Mouse (Mus musculus): ENCODE measurements at regions not wholly inside any gene's neighbourhood (a gene's known extent, or its start where the extent isn't known, plus 50 kb on each side); places are given as distances from the start of the nearest gene placed in this dataset.

DNA sequence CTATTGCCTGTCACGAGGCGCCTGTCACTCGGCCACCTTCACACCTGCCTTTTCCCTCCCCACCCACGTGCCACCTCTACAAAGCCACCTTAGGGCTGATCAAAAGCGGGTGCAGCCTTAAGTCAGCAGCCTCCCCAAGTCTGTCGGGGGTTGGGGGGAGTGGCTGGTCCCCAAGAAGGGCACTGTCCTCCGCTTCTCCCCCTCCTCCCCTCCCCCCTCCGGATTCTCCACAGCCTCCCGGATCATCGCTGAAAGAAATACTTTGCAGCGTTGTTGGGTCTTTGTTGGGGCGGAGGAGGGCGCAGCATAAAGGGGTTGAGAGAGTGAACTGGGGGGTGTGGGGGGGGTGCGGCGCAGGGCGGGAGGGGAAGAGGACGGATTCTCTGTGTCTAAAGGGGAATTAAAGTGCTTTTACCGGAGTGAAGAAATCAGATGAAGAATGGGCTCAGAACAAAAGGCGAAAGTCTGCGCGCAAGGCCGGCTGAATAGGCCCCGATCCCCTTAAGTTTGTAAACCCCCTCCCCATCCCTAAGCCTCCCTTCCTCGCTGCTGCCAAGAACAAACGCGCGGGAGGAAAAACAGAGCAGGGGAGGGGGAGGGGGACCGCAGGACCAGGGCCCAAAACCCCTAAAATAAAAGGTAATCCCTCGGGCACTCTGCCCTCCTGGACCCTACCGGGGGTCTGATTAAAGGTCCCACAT is 109.3 kb upstream of the Lhx5 start:
- Histone ChIP-seq H3K4me2 (peak overlapping the region; percentile 56), H3K4me3 (peak overlapping the region; percentile 16), H3K9me3 (no peaks in the 10 kb centered on the region), H3K4me1 (replicated peaks) (peaks cover 18% of the 10 kb centered on the region), H3K27ac (replicated peaks) (no peak overlapping the region), H3K36me3 (no peaks in the 10 kb centered on the region), H3K9ac (peak overlapping the region; percentile 26; the same call in 1 of the 2 replicates), H3K27me3 (no peaks in the 10 kb centered on the region)
- ATAC-seq (ENCODE audit: low FRiP score, low read depth) = no peak
- 3% methylated on average over 30 of the region's 30 CpGs for WGBS

GRCm38 (mm10) chr5:120322732-120323316 is 108.7 kb upstream of the Lhx5 start:
- WGBS = 13% methylated on average over 10 of the region's 12 CpGs
- Histone ChIP-seq H3K4me3 (peak overlapping the region; percentile 16; the same call in 1 of the 2 replicates), H3K36me3 (no peaks in the 10 kb centered on the region), H3K4me2 (peak overlapping the region; percentile 56), H3K4me1 (replicated peaks) (peaks cover 18% of the 10 kb centered on the region), H3K27ac (replicated peaks) (no peak overlapping the region), H3K27me3 (no peaks in the 10 kb centered on the region), H3K9me3 (no peaks in the 10 kb centered on the region), H3K9ac (peak overlapping the region; percentile 26; the same call in 1 of the 2 replicates)
- ATAC-seq (ENCODE audit: low FRiP score, low read depth) = 0 out of 2 replicates have a peak, but pooled peaks have one; percentile 17

- ATAC-seq (ENCODE audit: low FRiP score, low read depth) = no peak
- Histone ChIP-seq H3K9me3 (no peaks in the 10 kb centered on the region), H3K36me3 (no peaks in the 10 kb centered on the region), H3K4me2 (no peak overlapping the region), H3K27me3 (no peaks in the 10 kb centered on the region), H3K27ac (replicated peaks) (no peak overlapping the region), H3K4me1 (replicated peaks) (peaks cover 18% of the 10 kb centered on the region), H3K9ac (no peak overlapping the region), H3K4me3 (no peak overlapping the region)
- WGBS = 81% methylated on average over 2 of the region's 2 CpGs
These were observed 107.4 kb upstream of the Lhx5 start for GRCm38 (mm10) chr5:120324111-120324510.

DNA sequence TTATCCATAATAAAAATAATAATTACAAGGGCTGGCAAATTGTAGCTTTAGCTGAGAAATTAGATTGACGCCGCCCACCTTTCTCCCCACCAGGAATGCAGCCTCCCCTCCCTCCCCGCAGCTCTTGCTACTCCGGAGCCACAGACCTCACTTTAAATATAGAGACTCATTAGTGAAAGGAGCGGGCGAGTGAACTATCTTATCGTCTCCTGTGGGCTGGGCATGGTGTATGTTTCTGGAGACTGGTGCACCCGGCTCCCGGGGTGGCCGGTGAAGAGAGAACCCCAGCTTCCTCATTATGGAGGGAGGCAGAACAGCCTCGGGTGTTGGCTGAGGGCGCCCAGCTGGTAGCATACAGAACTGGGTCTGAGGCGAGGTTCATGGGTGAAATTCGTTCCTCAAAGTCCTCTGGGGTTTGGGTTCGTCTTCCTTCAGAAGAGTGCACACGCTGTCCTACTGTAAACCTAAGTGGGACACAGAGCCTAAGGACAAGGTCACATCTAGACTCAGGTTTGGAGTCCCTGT is 106.1 kb upstream of the Lhx5 start:
- Histone ChIP-seq H3K27ac (replicated peaks) (0 out of 2 replicates have a peak overlapping the region, but pooled peaks have one; percentile 21), H3K4me3 (no peak overlapping the region), H3K9ac (no peak overlapping the region), H3K4me1 (replicated peaks) (peaks cover 18% of the 10 kb centered on the region), H3K27me3 (no peaks in the 10 kb centered on the region), H3K4me2 (peak overlapping the region; percentile 24; the same call in 1 of the 2 replicates), H3K9me3 (no peaks in the 10 kb centered on the region), H3K36me3 (no peaks in the 10 kb centered on the region)
- no peak for ATAC-seq (ENCODE audit: low FRiP score, low read depth)
- 47% methylated on average over 16 of the region's 16 CpGs for WGBS

GRCm38 (mm10) chr5:120332030-120332429 is 99.5 kb upstream of the Lhx5 start:
- 62% methylated on average over 14 of the region's 14 CpGs for WGBS
- H3K27ac ChIP-seq (replicated peaks) = no peak overlapping the region
- no peak overlapping the region for H3K4me2 ChIP-seq
- no peaks in the 10 kb centered on the region for H3K36me3 ChIP-seq
- no peak overlapping the region for H3K4me3 ChIP-seq
- H3K9ac ChIP-seq = no peak overlapping the region
- H3K4me1 ChIP-seq (replicated peaks) = no peaks in the 10 kb centered on the region
- H3K9me3 ChIP-seq = no peaks in the 10 kb centered on the region
- H3K27me3 ChIP-seq = no peaks in the 10 kb centered on the region
- ATAC-seq (ENCODE audit: low FRiP score, low read depth) = no peak

GRCm38 (mm10) chr5:120339162-120339561 is 92.3 kb upstream of the Lhx5 start:
- Histone ChIP-seq H3K9ac (no peak overlapping the region), H3K4me2 (no peak overlapping the region), H3K27ac (replicated peaks) (no peak overlapping the region), H3K27me3 (no peaks in the 10 kb centered on the region), H3K9me3 (no peaks in the 10 kb centered on the region), H3K36me3 (no peaks in the 10 kb centered on the region), H3K4me1 (replicated peaks) (no peaks in the 10 kb centered on the region), H3K4me3 (no peak overlapping the region)
- ATAC-seq (ENCODE audit: low FRiP score, low read depth) = no peak
- 84% methylated on average over 2 of the region's 2 CpGs for WGBS

GRCm38 (mm10) chr5:120340696-120341231 is 90.7 kb upstream of the Lhx5 start:
- H3K27ac ChIP-seq (replicated peaks) = no peak overlapping the region
- H3K9me3 ChIP-seq = no peaks in the 10 kb centered on the region
- H3K36me3 ChIP-seq = no peaks in the 10 kb centered on the region
- no peaks in the 10 kb centered on the region for H3K27me3 ChIP-seq
- H3K4me3 ChIP-seq = no peak overlapping the region
- H3K4me2 ChIP-seq = no peak overlapping the region
- no peaks in the 10 kb centered on the region for H3K4me1 ChIP-seq (replicated peaks)
- H3K9ac ChIP-seq = no peak overlapping the region
- ATAC-seq (ENCODE audit: low FRiP score, low read depth) = no peak
- 36% methylated on average over 3 of the region's 3 CpGs for WGBS

- Histone ChIP-seq H3K4me3 (no peak overlapping the region), H3K36me3 (no peaks in the 10 kb centered on the region), H3K4me1 (replicated peaks) (peaks cover 8% of the 10 kb centered on the region), H3K4me2 (no peak overlapping the region), H3K27me3 (no peaks in the 10 kb centered on the region), H3K9me3 (no peaks in the 10 kb centered on the region), H3K27ac (replicated peaks) (no peak overlapping the region), H3K9ac (no peak overlapping the region)
- ATAC-seq (ENCODE audit: low FRiP score, low read depth) = no peak
- 89% methylated on average over 3 of the region's 3 CpGs for WGBS
These were observed 81.0 kb upstream of the Lhx5 start for GRCm38 (mm10) chr5:120350461-120350860.

DNA sequence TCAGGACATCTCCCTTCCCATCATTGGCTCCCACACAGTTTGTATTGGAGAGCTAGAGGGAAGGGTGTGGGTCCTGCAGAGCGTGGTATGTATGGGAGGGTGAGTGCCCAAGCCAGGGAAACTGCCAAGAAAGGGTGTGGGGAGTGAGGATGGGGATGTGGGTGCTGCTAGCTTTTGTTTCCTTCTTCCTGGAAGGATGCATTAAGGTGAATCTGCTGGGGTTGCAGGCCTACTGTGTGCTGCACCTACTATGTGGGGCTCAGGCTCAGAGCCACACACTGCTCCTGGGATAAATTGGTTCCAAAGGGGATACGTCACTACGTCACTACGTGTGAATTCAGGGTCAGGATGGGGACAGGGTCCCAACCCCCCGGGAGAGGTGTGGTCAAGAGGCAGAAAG is 79.7 kb upstream of the Lhx5 start:
- ATAC-seq (ENCODE audit: low FRiP score, low read depth) = no peak
- no peaks in the 10 kb centered on the region for H3K9me3 ChIP-seq
- H3K9ac ChIP-seq = no peak overlapping the region
- no peak overlapping the region for H3K4me2 ChIP-seq
- WGBS = 69% methylated on average over 5 of the region's 5 CpGs
- no peak overlapping the region for H3K27ac ChIP-seq (replicated peaks)
- no peak overlapping the region for H3K4me3 ChIP-seq
- H3K27me3 ChIP-seq = no peaks in the 10 kb centered on the region
- H3K4me1 ChIP-seq (replicated peaks) = peaks cover 10% of the 10 kb centered on the region
- H3K36me3 ChIP-seq = no peaks in the 10 kb centered on the region

DNA sequence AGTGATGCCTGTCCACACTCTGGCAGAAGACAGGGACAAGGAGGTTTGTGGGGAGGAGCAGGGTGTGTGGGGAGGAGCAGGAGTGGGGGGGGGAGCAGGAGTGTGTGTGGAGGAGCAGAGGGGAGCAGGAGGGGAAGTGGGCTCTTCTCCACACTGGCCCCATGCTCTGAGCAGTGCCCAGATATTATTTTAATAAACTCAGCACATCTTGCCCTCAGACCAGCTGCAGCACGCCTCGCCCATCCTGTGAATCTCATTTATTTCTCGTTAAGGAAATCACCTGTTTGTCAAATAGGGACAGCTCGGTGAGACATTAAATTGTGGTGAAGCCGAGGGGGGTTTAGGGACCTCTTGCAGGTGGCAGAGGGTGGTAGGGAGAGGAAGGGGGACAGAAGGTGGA is 77.8 kb upstream of the Lhx5 start:
- H3K9me3 ChIP-seq = no peaks in the 10 kb centered on the region
- no peaks in the 10 kb centered on the region for H3K36me3 ChIP-seq
- H3K4me1 ChIP-seq (replicated peaks) = peaks cover 15% of the 10 kb centered on the region
- no peak overlapping the region for H3K9ac ChIP-seq
- H3K27me3 ChIP-seq = no peaks in the 10 kb centered on the region
- H3K4me2 ChIP-seq = no peak overlapping the region
- peak; percentile 56; the same call in 1 of the 2 replicates for ATAC-seq (ENCODE audit: low FRiP score, low read depth)
- no peak overlapping the region for H3K27ac ChIP-seq (replicated peaks)
- H3K4me3 ChIP-seq = no peak overlapping the region
- WGBS = 33% methylated on average over 5 of the region's 5 CpGs

GRCm38 (mm10) chr5:120356950-120357349 is 74.5 kb upstream of the Lhx5 start:
- Histone ChIP-seq H3K27me3 (no peaks in the 10 kb centered on the region), H3K27ac (replicated peaks) (no peak overlapping the region), H3K36me3 (no peaks in the 10 kb centered on the region), H3K9ac (no peak overlapping the region), H3K4me2 (no peak overlapping the region), H3K9me3 (no peaks in the 10 kb centered on the region), H3K4me3 (no peak overlapping the region), H3K4me1 (replicated peaks) (peaks cover 15% of the 10 kb centered on the region)
- WGBS = 89% methylated on average over 4 of the region's 4 CpGs
- no peak for ATAC-seq (ENCODE audit: low FRiP score, low read depth)

DNA sequence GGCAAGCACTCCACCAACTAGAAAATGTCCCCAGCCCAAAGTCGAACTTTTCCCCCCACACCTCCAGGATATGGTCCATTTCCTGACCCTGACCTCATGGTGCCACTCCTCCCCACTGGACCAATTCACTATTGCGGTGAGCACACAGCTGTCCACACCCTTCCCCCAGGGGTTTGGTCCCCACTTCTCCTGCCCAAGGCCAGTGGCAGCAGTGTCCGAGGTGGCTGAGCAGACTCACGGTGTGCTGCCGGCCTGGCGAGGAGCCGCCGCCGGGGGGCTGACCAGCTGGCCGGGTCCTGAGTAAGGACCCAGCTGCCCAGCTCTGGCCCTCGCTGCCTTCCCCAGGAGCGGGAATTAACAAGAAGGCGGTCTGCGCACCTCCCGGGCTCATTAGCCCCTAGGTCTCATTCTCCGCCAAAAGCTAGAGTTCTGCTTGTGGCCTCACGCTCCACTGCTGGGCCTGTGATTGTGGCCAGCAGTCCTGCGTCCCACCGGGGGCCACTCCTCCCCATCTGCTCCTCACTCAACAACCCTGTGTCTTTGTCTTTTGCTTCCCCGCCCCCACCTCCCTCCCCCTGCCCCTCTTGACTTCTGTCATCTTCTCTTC is 73.3 kb upstream of the Lhx5 start:
- peaks cover 15% of the 10 kb centered on the region for H3K4me1 ChIP-seq (replicated peaks)
- no peak for ATAC-seq (ENCODE audit: low FRiP score, low read depth)
- no peaks in the 10 kb centered on the region for H3K27me3 ChIP-seq
- no peak overlapping the region for H3K27ac ChIP-seq (replicated peaks)
- H3K9ac ChIP-seq = no peak overlapping the region
- WGBS = 9% methylated on average over 17 of the region's 20 CpGs
- no peak overlapping the region for H3K4me3 ChIP-seq
- H3K4me2 ChIP-seq = no peak overlapping the region
- no peaks in the 10 kb centered on the region for H3K36me3 ChIP-seq
- no peaks in the 10 kb centered on the region for H3K9me3 ChIP-seq

Data from hindbrain, embryonic 15.5 days (tissue).